Mouse (Mus musculus) intestine, embryonic 16.5 days (tissue): ENCODE measurements around the gene Wtip. TPM values are rescaled to one million over a fixed set of nuclear protein-coding genes. Genes with fewer than 3 reads are reported as not detected.
"Not testable (repeated sequence)": the region's sequence is repeated elsewhere in the genome, so short reads cannot be mapped to it uniquely, and the experiment has no call there.

ENCODE experiments used
- ATAC-seq: fragments of 200-750 bp; cut with Nextera tagmentation; 2 replicates; pipeline ENCODE4 v1.8.0; 2017; ENCODE audit warnings: moderate TSS enrichment, moderate library complexity
- H3K27ac ChIP-seq: fragments of 300-500 bp; sonication (generic); 2 replicates; pipeline ENCODE4 v1.5.1; 2014; ENCODE audit warnings: mild to moderate bottlenecking, low read length
- H3K27me3 ChIP-seq: fragments of 300-500 bp; sonication (generic); replicated peaks from 2 replicates; pipeline ENCODE4 v1.6.1; 2014; ENCODE audit warnings: low read length, control low read depth, mixed read lengths; ENCODE audit not compliant: control insufficient read depth, insufficient read depth
- H3K36me3 ChIP-seq: fragments of 300-500 bp; sonication (generic); 2 replicates; pipeline ENCODE4 v1.6.1; 2014; ENCODE audit warnings: low read length, control low read depth; ENCODE audit not compliant: control insufficient read depth, insufficient read depth
- H3K4me1 ChIP-seq: fragments of 300-500 bp; sonication (generic); 2 replicates; pipeline ENCODE4 v1.6.1; 2014; ENCODE audit warnings: low read length, control low read depth, mixed read lengths; ENCODE audit not compliant: control insufficient read depth, insufficient read depth
- H3K4me2 ChIP-seq: fragments of 300-500 bp; sonication (generic); 2 replicates; pipeline ENCODE4 v1.6.1; 2014; ENCODE audit warnings: low read depth, low read length, control low read depth
- H3K4me3 ChIP-seq: fragments of 300-500 bp; sonication (generic); 2 replicates; pipeline ENCODE4 v1.5.1; 2014; ENCODE audit warnings: mild to moderate bottlenecking, low read length
- H3K9ac ChIP-seq: fragments of 300-500 bp; sonication (generic); 2 replicates; pipeline ENCODE4 v1.6.1; 2014; ENCODE audit warnings: low read depth, low read length
- H3K9me3 ChIP-seq: fragments of 300-500 bp; sonication (generic); 2 replicates; pipeline ENCODE4 v1.6.1; 2016; ENCODE audit warnings: low read length, control low read depth; ENCODE audit not compliant: control insufficient read depth
- WGBS: fragments of 180-500 bp; shearing (Covaris S2); extraction: QIAGEN DNeasy Blood & Tissue Kit; methylation state at CpG from one replicate; pipeline ENCODE4 v1.1.7; 2014; 5-methylcytosine and 5-hydroxymethylcytosine counted together
- polyA plus RNA-seq: library from polyadenylated mRNA; unstranded; fragments of >200 nt; fragmentation: Nextera tagmentation; extraction: Ambion mirVana; gene quantifications from 2 replicates; pipeline ENCODE4 v1.2.1, GENCODE M21; 2015

Gene Wtip
- polyA plus RNA-seq, 1 experiment from 2014 or later: 3.4 TPM

DNA sequence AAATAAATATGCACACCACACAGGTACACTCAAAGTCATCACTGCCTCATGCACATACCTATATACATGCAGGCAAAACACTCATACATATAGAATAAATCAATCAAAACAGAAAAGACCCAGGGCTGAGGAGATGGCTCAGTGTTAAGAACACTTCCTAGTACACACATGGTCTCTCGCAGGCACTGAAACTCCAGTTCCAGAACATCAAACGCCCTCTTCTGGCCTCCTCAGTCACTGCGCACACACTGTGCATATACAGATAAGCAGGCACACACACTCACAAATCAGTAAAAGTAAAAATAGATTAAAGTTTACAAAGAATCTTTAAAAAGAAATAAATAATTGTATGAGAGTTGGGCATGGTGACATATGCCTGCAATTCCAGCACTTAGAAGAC is 6.8 kb downstream of the Wtip start:
- 86% methylated on average over 3 of the region's 3 CpGs for WGBS
- no peak for ATAC-seq
- H3K4me3 ChIP-seq: no peak overlapping the region
- H3K9ac ChIP-seq: no peak overlapping the region
- no peaks in the 10 kb centered on the region; the same call in 1 of the 2 replicates for H3K4me1 ChIP-seq
- no peaks in the 10 kb centered on the region for H3K27me3 ChIP-seq
- 0 out of 2 replicates have a peak, but pooled peaks cover 5% of the 10 kb centered on the region for H3K9me3 ChIP-seq
- H3K36me3 ChIP-seq: no peaks in the 10 kb centered on the region
- H3K4me2 ChIP-seq: no peak overlapping the region
- H3K27ac ChIP-seq: no peak overlapping the region

DNA sequence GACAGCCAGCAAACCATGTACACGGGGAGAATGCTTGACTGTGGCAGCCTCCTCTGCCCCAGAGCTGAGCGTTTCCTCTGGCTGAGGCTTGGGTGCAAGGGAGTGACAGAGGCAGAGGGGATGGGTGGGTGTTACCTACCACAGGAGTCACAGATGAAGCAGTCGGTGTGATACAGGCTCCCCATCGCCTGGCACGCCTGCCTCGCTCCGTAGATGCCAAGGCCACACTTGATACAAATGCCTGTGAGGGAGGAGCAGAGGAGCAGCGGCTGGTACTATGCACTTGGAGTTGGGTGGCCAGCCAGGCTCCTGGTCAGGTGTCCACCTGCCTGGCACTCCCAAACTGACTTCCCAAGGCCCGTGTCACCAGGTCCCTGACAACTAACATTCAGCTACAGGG is 7.7 kb downstream of the Wtip start:
- Histone ChIP-seq H3K4me2 (no peak overlapping the region), H3K27me3 (no peaks in the 10 kb centered on the region), H3K4me1 (no peaks in the 10 kb centered on the region), H3K36me3 (no peaks in the 10 kb centered on the region), H3K9ac (no peak overlapping the region), H3K4me3 (no peak overlapping the region), H3K9me3 (0 out of 2 replicates have a peak, but pooled peaks cover 5% of the 10 kb centered on the region), H3K27ac (no peak overlapping the region)
- 88% methylated on average over 9 of the region's 9 CpGs for WGBS
- ATAC-seq: no peak

DNA sequence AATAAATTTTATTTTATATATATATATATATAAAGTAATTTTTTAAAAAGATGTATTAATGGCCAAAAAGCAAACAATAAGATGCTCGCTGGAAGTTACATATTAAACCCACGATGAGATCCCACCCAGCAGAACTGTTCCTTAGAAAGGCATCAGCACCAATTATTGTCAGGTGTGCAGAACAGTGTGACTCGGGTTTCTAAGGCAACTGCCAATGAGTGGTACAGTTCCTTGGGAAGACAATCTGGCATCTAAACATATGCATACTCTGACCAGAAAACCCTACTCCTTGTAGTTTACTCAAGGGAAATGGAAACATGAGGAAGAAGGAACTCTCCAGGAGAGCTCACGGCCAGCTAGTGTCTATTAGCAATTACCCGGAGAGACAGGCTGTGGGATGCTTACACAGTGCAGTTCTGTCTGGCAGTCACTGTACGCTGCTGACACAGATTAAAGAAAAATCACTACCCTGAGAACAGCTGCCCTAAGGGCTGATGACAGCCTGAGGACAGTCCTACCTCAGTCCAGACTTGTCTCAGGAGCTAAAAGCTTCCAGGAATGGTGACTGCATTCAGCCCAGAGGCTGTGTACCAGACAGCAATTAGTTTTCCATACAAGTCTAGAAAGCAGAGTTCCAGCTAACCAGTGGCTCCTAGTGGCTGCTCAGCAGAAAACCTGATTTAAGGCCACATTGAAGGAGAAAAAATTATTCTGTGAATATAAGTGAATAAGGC is 9.9 kb downstream of the Wtip start:
- Histone ChIP-seq H3K27me3 (no peaks in the 10 kb centered on the region), H3K9ac (no peak overlapping the region), H3K36me3 (no peaks in the 10 kb centered on the region), H3K27ac (no peak overlapping the region), H3K4me3 (no peak overlapping the region), H3K4me1 (no peaks in the 10 kb centered on the region), H3K4me2 (no peak overlapping the region), H3K9me3 (0 out of 2 replicates have a peak, but pooled peaks cover 5% of the 10 kb centered on the region)
- ATAC-seq: no peak
- WGBS: 88% methylated on average over 6 of the region's 6 CpGs

DNA sequence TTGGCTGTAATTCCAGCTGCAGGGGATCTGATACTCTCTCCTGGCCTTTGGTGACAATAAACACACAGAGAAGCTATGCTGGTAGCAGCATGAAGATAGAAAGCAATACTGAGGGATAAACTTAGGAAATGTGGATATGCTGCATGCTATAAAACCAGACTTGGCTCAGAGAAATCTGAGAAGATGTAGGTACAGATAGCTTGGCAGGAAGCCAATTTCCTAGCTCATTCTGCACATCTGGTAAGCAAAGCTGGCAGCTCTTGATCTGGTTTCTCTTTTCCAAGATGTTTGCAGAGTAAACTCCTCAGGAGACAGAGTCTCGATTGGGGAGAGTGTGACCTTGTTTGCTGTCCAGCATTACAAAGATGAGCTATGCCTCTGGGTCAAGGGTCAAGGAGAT is 12.4 kb downstream of the Wtip start:
- 3% methylated on average over 1 of the region's 1 CpGs for WGBS

GRCm38 (mm10) chr7:34116601-34117000 is 16.5 kb downstream of the Wtip start:
- 92% methylated on average over 3 of the region's 3 CpGs for WGBS
- peaks cover 25% of the 10 kb centered on the region for H3K36me3 ChIP-seq

More for the DNA sequence above, 12.4 kb downstream of the Wtip start:
- ATAC-seq: peak; percentile 69
- not testable (repeated sequence) for H3K4me1 ChIP-seq, H3K4me2 ChIP-seq, H3K27ac ChIP-seq, H3K4me3 ChIP-seq, H3K27me3 ChIP-seq, H3K9me3 ChIP-seq, H3K9ac ChIP-seq
- H3K36me3 ChIP-seq: peaks cover 12% of the 10 kb centered on the region

DNA sequence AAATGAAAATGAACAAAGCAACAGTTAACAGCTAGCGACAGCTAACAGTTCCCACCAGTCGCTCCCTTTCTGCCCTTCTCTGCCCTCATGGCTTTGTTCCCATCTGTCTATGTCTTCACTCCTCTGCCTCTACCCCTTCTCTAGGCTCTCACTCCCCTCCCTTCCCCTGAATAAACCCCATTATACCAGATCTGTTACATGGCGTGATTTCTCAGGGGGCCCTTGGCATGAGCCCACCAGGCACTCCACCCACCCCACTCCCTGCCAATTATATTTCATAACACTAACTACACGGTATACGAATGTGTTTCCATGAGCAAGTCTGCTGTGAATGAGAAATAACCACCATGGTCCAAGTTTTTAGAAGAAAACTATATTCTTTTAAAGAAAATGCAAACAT is 23.9 kb downstream of the Wtip start:
- Histone ChIP-seq H3K27me3 (no peaks in the 10 kb centered on the region), H3K4me1 (no peaks in the 10 kb centered on the region), H3K4me3 (no peak overlapping the region), H3K4me2 (no peak overlapping the region), H3K9ac (no peak overlapping the region), H3K9me3 (no peaks in the 10 kb centered on the region), H3K27ac (no peak overlapping the region), H3K36me3 (peaks cover 10% of the 10 kb centered on the region)
- 70% methylated on average over 5 of the region's 5 CpGs for WGBS
- no peak for ATAC-seq

More at GRCm38 (mm10) chr7:34116601-34117000, 16.5 kb downstream of the Wtip start:
- Histone ChIP-seq H3K4me2 (no peak overlapping the region), H3K4me3 (no peak overlapping the region), H3K9ac (no peak overlapping the region), H3K4me1 (no peaks in the 10 kb centered on the region), H3K27me3 (no peaks in the 10 kb centered on the region), H3K27ac (no peak overlapping the region), H3K9me3 (no peaks in the 10 kb centered on the region)
- ATAC-seq: no peak

DNA sequence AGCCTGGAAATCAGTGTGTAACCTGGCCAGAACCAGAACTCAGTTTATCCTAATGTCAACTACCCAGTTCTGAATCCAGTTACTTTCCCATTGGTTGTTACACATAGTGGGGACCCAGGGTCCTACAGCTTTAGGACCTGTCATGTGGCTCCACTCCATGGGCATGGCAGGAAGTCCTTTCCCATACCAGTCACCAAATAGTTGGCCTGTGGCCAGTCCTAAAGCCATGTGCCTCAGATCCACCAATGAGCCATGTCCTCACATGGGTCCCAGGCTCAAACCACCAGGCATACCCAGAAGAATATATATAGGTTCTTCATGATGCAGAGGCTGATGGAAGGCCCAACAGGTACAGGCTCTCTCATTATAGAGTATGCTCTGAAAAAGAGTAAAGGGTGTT is 31.8 kb downstream of the Wtip start:
- no peak overlapping the region for H3K4me3 ChIP-seq
- no peaks in the 10 kb centered on the region for H3K27me3 ChIP-seq
- H3K9me3 ChIP-seq: peaks cover 5% of the 10 kb centered on the region; the same call in 1 of the 2 replicates
- no peaks in the 10 kb centered on the region for H3K36me3 ChIP-seq
- no peak overlapping the region for H3K4me2 ChIP-seq
- H3K9ac ChIP-seq: no peak overlapping the region
- no peaks in the 10 kb centered on the region for H3K4me1 ChIP-seq
- no peak overlapping the region for H3K27ac ChIP-seq
- no peak for ATAC-seq

DNA sequence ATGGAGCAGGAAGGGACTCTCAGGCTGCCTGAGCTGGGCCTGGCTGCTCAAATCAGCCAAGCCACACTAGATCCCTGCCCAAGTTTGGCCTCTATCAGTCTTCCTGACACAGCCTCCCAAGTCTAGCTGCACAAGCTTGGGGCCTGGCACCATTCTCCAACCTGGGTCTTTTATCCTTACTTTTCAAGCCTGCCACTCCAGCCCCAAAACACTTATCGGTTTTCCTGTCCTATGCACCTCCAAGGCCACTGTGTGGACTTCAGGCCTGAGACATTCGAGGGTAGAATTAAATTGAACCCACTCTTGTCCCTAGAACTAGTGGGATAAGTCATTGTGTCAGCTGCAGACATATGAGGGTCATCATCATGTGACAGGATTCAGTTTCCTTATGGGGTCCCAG is 33.1 kb downstream of the Wtip start:
- Histone ChIP-seq H3K36me3 (no peaks in the 10 kb centered on the region), H3K4me1 (no peaks in the 10 kb centered on the region), H3K27me3 (no peaks in the 10 kb centered on the region), H3K9me3 (peaks cover 5% of the 10 kb centered on the region; the same call in 1 of the 2 replicates), H3K27ac (no peak overlapping the region), H3K4me2 (no peak overlapping the region), H3K9ac (no peak overlapping the region), H3K4me3 (no peak overlapping the region)
- WGBS: 72% methylated on average over 2 of the region's 2 CpGs
- ATAC-seq: no peak

DNA sequence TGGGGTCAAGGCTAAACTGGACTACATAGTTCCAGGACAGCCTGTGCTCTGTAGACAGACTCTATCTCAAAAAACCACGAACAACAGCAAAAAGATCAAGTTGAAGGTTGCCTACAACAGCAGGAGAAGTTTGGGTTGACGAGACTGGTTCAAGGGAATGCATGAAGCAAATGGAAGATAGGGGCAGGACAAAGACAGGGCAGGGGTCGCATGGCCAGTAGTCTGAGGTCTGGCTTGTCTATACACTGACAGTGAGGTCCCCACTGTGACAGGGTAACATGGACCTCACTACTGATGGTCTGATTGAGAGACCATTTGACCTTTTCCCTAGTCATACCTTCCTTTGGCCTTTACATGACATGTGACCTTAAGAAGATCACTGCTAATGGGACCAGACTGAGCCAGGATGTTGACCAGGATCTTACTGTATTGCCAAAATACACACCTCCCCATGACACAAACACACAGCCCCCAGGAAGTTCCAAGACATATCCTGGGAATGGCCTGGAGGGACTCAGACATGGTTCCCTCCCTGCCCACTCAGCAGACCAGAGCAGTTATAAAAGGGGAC is 38.1 kb downstream of the Wtip start, which contains the start of gene Scgb1b30:
Gene Scgb1b30, plus strand, starts transcription at position 521 of the 571 bp plus-strand sequence.
- no peaks in the 10 kb centered on the region for H3K36me3 ChIP-seq
- H3K4me1 ChIP-seq: no peaks in the 10 kb centered on the region
- H3K4me3 ChIP-seq: no peak within 1 kb of the TSS
- H3K27me3 ChIP-seq: no peaks in the 10 kb centered on the region
- H3K9ac ChIP-seq: no peak within 1 kb of the TSS
- no peak for ATAC-seq
- H3K27ac ChIP-seq: no peak within 1 kb of the TSS
- peaks cover 5% of the 10 kb centered on the region; the same call in 1 of the 2 replicates for H3K9me3 ChIP-seq
- no peak within 1 kb of the TSS for H3K4me2 ChIP-seq
- WGBS: 82% methylated on average over 3 of the region's 3 CpGs
